10 mouse cellular contexts compared by ENCODE assay signal in genomic region chr11:82959613-82960012, GRCm38 (mm10). TPM values are rescaled to one million over a fixed set of nuclear protein-coding genes. Genes with fewer than 3 reads are reported as not detected.
DNase-seq lines count a peak whose midpoint lies in the region; ATAC-seq and TF ChIP-seq lines count a peak whose summit lies in the region.
"Had no signal": no experiment of that assay in that cellular context is flagged by ENCODE, and none has a peak within 500 bp of the region (broad histone marks: within the 10 kb centered on the region; RNA-seq: fewer than 3 reads in every experiment).

No protein-coding gene starts in this region.

- no peak overlapping the region for H3K9ac ChIP-seq in intestine, postnatal 0 days (ENCODE audit: low read depth, low read length)
- no peak overlapping the region for H3K9ac ChIP-seq in intestine, embryonic 15.5 days
- H3K9ac ChIP-seq in ES-Bruce4 (ENCODE audit: low read depth, poor library complexity, severe bottlenecking): no peak overlapping the region
- H3K9ac ChIP-seq: embryonic facial prominence, embryonic 13.5 days; limb, embryonic 13.5 days had no signal

- WGBS in intestine, postnatal 0 days: 15% methylated on average over 4 of the region's 4 CpGs
- 21% methylated on average over 4 of the region's 4 CpGs for WGBS in intestine, embryonic 15.5 days

- H3K4me1 ChIP-seq in intestine, postnatal 0 days (replicated peaks; ENCODE audit: control insufficient read depth, insufficient read depth, low read length): no peaks in the 10 kb centered on the region
- no peaks in the 10 kb centered on the region for H3K4me1 ChIP-seq in intestine, embryonic 15.5 days (replicated peaks)
- no peaks in the 10 kb centered on the region for H3K4me1 ChIP-seq in ES-Bruce4 (ENCODE audit: control insufficient read depth, insufficient read depth, low read length)
- H3K4me1 ChIP-seq: embryonic facial prominence, embryonic 13.5 days; limb, embryonic 13.5 days had no signal

- peak; percentile 84 for TF ChIP-seq CTCF in intestine, postnatal 0 days (IDR thresholded peaks at IDR 0.05; ENCODE audit: low read depth)
- peak; percentile 13 for TF ChIP-seq CTCF in ES-Bruce4 (IDR thresholded peaks at IDR 0.05; ENCODE audit: low read depth, low read length)

- H3K27ac ChIP-seq in intestine, postnatal 0 days (ENCODE audit: low read depth, low read length): no peak overlapping the region
- no peak overlapping the region for H3K27ac ChIP-seq in intestine, embryonic 15.5 days
- no peak overlapping the region for H3K27ac ChIP-seq in ES-Bruce4 (ENCODE audit: insufficient read depth, low read length)
- H3K27ac ChIP-seq: embryonic facial prominence, embryonic 13.5 days; limb, embryonic 13.5 days had no signal

- H3K4me2 ChIP-seq in intestine, postnatal 0 days (replicated peaks; ENCODE audit: low read depth): no peak overlapping the region
- no peak overlapping the region for H3K4me2 ChIP-seq in intestine, embryonic 15.5 days (replicated peaks)
- H3K4me2 ChIP-seq: embryonic facial prominence, embryonic 13.5 days; limb, embryonic 13.5 days had no signal

- TF ChIP-seq EP300 in ES-Bruce4 (IDR thresholded peaks at IDR 0.05; ENCODE audit: insufficient read depth, low read depth, low read length): no peak

- TF ChIP-seq POLR2A in ES-Bruce4 (IDR thresholded peaks at IDR 0.05; ENCODE audit: insufficient read depth, low read length): no peak

- no peaks in the 10 kb centered on the region for H3K27me3 ChIP-seq in intestine, postnatal 0 days (replicated peaks; ENCODE audit: control insufficient read depth, insufficient read depth, low read length)
- H3K27me3 ChIP-seq in intestine, embryonic 15.5 days (replicated peaks): no peaks in the 10 kb centered on the region; the same call in 1 of the 2 replicates
- 0 out of 2 replicates have a peak, but pooled peaks cover 1% of the 10 kb centered on the region for H3K27me3 ChIP-seq in ES-Bruce4 (ENCODE audit: control insufficient read depth, insufficient read depth, low read length, poor library complexity, severe bottlenecking)
- H3K27me3 ChIP-seq in splenic B cell, adult 2 months (ENCODE audit: control insufficient read depth, insufficient read depth, low read length, poor library complexity, severe bottlenecking): no peaks in the 10 kb centered on the region

- no peak for ATAC-seq in intestine, postnatal 0 days
- no peak for ATAC-seq in intestine, embryonic 15.5 days

- peak; percentile 69 for DNase-seq in 3T3-L1 (ENCODE audit: low read depth, low spot score)
- DNase-seq in cerebellum, postnatal 10 days: peak; percentile 58 to 70
- DNase-seq in kidney, postnatal 36 days: peak; percentile 51 to 59
- DNase-seq in splenic B cell, adult 2 months (ENCODE audit: low read depth, low spot score): peak; percentile 72
- DNase-seq in right cerebral cortex, postnatal 25 days: no peak

- H3K9me3 ChIP-seq in intestine, postnatal 0 days (ENCODE audit: control insufficient read depth): no peaks in the 10 kb centered on the region
- H3K9me3 ChIP-seq in intestine, embryonic 15.5 days: no peaks in the 10 kb centered on the region
- no peaks in the 10 kb centered on the region for H3K9me3 ChIP-seq in ES-Bruce4 (replicated peaks; ENCODE audit: control insufficient read depth, insufficient read depth, low read length, poor library complexity, severe bottlenecking)
- H3K9me3 ChIP-seq: embryonic facial prominence, embryonic 13.5 days; limb, embryonic 13.5 days had no signal

- H3K36me3 ChIP-seq in intestine, postnatal 0 days (ENCODE audit: control insufficient read depth, insufficient read depth): no peaks in the 10 kb centered on the region
- H3K36me3 ChIP-seq in intestine, embryonic 15.5 days: no peaks in the 10 kb centered on the region
- H3K36me3 ChIP-seq in ES-Bruce4 (ENCODE audit: control insufficient read depth, insufficient read depth, low read length, poor library complexity, severe bottlenecking): no peaks in the 10 kb centered on the region
- peaks cover 4% of the 10 kb centered on the region; the same call in 1 of the 2 replicates for H3K36me3 ChIP-seq in splenic B cell, adult 2 months (ENCODE audit: control insufficient read depth, insufficient read depth, low read length, poor library complexity, severe bottlenecking)
- H3K36me3 ChIP-seq: embryonic facial prominence, embryonic 13.5 days; limb, embryonic 13.5 days had no signal

- no peak overlapping the region for H3K4me3 ChIP-seq in intestine, postnatal 0 days (ENCODE audit: low read depth, low read length)
- no peak overlapping the region for H3K4me3 ChIP-seq in intestine, embryonic 15.5 days (replicated peaks)
- H3K4me3 ChIP-seq in ES-Bruce4 (ENCODE audit: low read depth, low read length): no peak overlapping the region
- H3K4me3 ChIP-seq: embryonic facial prominence, embryonic 13.5 days; limb, embryonic 13.5 days had no signal

RNA-seq across cellular contexts. Expression of gene Slfn5, which starts 8.5 kb away (rescaled TPM):
- 3.7 and 3.9 TPM in 2 replicates for polyA plus RNA-seq in intestine, postnatal 0 days (2015; fragmentation: Nextera tagmentation; extraction: Ambion mirVana)
- 1.9 TPM in 2 replicates for polyA plus RNA-seq in intestine, embryonic 15.5 days (2015; fragmentation: Nextera tagmentation; extraction: Ambion mirVana)
- 3.7 and 4.2 TPM in 2 replicates for polyA plus RNA-seq in ES-Bruce4 (2011; ENCODE audit: insufficient read depth, insufficient read length, low read depth, missing spikeins)

RNA-seq across cellular contexts. Expression of gene Slfn9, which starts 32.0 kb away (rescaled TPM):
- polyA plus RNA-seq in intestine, postnatal 0 days (2015; fragmentation: Nextera tagmentation; extraction: Ambion mirVana): 5.0 and 5.6 TPM in 2 replicates
- polyA plus RNA-seq in intestine, embryonic 15.5 days (2015; fragmentation: Nextera tagmentation; extraction: Ambion mirVana): 19.6 and 20.0 TPM in 2 replicates
- polyA plus RNA-seq in ES-Bruce4 (2011; ENCODE audit: insufficient read depth, insufficient read length, low read depth, missing spikeins): 4.0 and 5.4 TPM in 2 replicates

RNA-seq across cellular contexts. Expression of gene Unc45b, which starts 49.3 kb away (rescaled TPM):
- polyA plus RNA-seq in intestine, postnatal 0 days (2015; fragmentation: Nextera tagmentation; extraction: Ambion mirVana): 1.6 and 1.9 TPM in 2 replicates
- polyA plus RNA-seq in intestine, embryonic 15.5 days (2015; fragmentation: Nextera tagmentation; extraction: Ambion mirVana): 1.8 and 2.1 TPM in 2 replicates
- 3.3 and 3.5 TPM in 2 replicates for polyA plus RNA-seq in ES-Bruce4 (2011; ENCODE audit: insufficient read depth, insufficient read length, low read depth, missing spikeins)

RNA-seq across cellular contexts. Expression of gene Nle1, which starts 51.4 kb away (rescaled TPM):
- 8.0 and 10.2 TPM in 2 replicates for polyA plus RNA-seq in intestine, postnatal 0 days (2015; fragmentation: Nextera tagmentation; extraction: Ambion mirVana)
- polyA plus RNA-seq in intestine, embryonic 15.5 days (2015; fragmentation: Nextera tagmentation; extraction: Ambion mirVana): 29.9 and 31.7 TPM in 2 replicates
- polyA plus RNA-seq in ES-Bruce4 (2011; ENCODE audit: insufficient read depth, insufficient read length, low read depth, missing spikeins): 32.3 and 40.9 TPM in 2 replicates
